Mouse (Mus musculus) liver, embryonic 11.5 days (tissue): ENCODE data around the gene Polr3k. TPM values are rescaled to one million over a fixed set of nuclear protein-coding genes. Genes with fewer than 3 reads are reported as not detected.

Experiments
- ATAC-seq: fragments of 200-750 bp; cut with Nextera tagmentation; replicated peaks from 2 replicates; pipeline ENCODE4 v1.8.0; 2017; ENCODE audit warnings: moderate number of reproducible peaks, mild to moderate bottlenecking, moderate TSS enrichment, moderate library complexity; ENCODE audit not compliant: low FRiP score
- DNase-seq: peaks from one replicate; pipeline ENCODE4 v3.0.0-alpha.2; 2017; ENCODE audit warnings: low spot score
- H3K27ac ChIP-seq: fragments of 300-500 bp; sonication (generic); 2 replicates; pipeline ENCODE4 v1.5.1; 2014; ENCODE audit warnings: mild to moderate bottlenecking, low read depth, low read length, control low read depth
- H3K27me3 ChIP-seq: fragments of 300-500 bp; sonication (generic); replicated peaks from 2 replicates; pipeline ENCODE4 v1.6.1; 2014; ENCODE audit warnings: low read length, mixed read lengths; ENCODE audit not compliant: control insufficient read depth, insufficient read depth
- H3K36me3 ChIP-seq: fragments of 300-500 bp; sonication (generic); 2 replicates; pipeline ENCODE4 v1.6.1; 2014; ENCODE audit warnings: mild to moderate bottlenecking, low read length, moderate library complexity, mixed read lengths; ENCODE audit not compliant: control insufficient read depth, insufficient read depth
- H3K4me1 ChIP-seq: fragments of 300-500 bp; sonication (generic); replicated peaks from 2 replicates; pipeline ENCODE4 v1.6.1; 2014; ENCODE audit warnings: low read length, mixed read lengths; ENCODE audit not compliant: control insufficient read depth, insufficient read depth
- H3K4me2 ChIP-seq: fragments of 300-500 bp; sonication (generic); 2 replicates; pipeline ENCODE4 v1.6.1; 2014; ENCODE audit warnings: mild to moderate bottlenecking, control low read depth, moderate library complexity
- H3K4me3 ChIP-seq: fragments of 300-500 bp; sonication (generic); 2 replicates; pipeline ENCODE4 v1.5.1; 2014; ENCODE audit warnings: low read depth, low read length, control low read depth
- H3K9ac ChIP-seq: fragments of 300-500 bp; sonication (generic); 2 replicates; pipeline ENCODE4 v1.6.1; 2014; ENCODE audit warnings: low read depth, low read length, control low read depth
- H3K9me3 ChIP-seq: fragments of 300-500 bp; sonication (generic); 2 replicates; pipeline ENCODE4 v1.6.1; 2016; ENCODE audit warnings: low read length, inconsistent platforms, mixed read lengths; ENCODE audit not compliant: control insufficient read depth
- WGBS: fragments of 180-500 bp; shearing (Covaris S2); extraction: QIAGEN DNeasy Blood & Tissue Kit; methylation state at CpG from one replicate; pipeline ENCODE4 v1.1.7; 2014; 5-methylcytosine and 5-hydroxymethylcytosine counted together
- polyA plus RNA-seq: library from polyadenylated mRNA; unstranded; fragments of >200 nt; fragmentation: Nextera tagmentation; extraction: Ambion mirVana; gene quantifications from 2 replicates; pipeline ENCODE4 v1.2.1, GENCODE M21; 2014

Gene Polr3k
- polyA plus RNA-seq = 64.7 and 73.6 TPM in 2 replicates

DNA sequence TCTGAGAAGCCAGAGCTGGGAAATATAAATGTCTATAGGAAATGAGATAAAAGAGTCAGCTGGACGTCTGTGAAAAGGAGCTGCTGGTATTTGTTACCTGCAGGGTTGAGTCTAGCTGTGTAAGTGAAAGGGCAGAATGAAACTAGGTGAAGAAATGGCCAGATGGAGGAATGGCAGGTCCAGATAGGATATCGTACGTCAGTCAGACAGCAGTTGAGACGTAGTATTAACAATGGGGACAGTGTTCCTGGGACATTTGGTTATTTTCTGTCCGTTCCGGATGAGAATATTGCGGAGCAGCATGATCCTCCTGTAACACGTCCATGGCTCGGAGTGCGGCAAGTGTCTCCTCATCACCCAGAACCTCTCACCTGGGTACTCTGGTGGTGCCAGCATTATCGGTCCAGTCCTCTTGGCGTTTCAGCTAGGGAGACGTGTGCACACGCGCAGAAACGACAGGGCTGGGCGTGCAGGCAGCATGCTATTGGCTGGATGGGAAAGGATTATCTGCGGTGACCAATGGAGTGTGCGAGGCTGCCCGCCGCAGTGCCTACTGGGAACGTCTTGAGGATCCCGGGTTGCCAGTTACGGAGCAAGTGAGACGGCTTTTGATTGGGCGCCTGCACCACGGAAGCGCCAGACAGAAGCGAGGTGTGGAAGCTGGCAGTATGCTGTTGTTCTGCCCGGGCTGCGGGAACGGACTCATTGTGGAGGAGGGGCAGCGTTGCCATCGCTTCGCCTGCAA is at the start of gene Polr3k:
TSS of gene Polr3k (plus strand) at position 547 of the 745 bp plus-strand sequence.
- H3K9ac ChIP-seq = peak within 1 kb of the TSS; percentile 86
- DNase-seq = peak; percentile 85
- peak; percentile 100 for ATAC-seq

DNA sequence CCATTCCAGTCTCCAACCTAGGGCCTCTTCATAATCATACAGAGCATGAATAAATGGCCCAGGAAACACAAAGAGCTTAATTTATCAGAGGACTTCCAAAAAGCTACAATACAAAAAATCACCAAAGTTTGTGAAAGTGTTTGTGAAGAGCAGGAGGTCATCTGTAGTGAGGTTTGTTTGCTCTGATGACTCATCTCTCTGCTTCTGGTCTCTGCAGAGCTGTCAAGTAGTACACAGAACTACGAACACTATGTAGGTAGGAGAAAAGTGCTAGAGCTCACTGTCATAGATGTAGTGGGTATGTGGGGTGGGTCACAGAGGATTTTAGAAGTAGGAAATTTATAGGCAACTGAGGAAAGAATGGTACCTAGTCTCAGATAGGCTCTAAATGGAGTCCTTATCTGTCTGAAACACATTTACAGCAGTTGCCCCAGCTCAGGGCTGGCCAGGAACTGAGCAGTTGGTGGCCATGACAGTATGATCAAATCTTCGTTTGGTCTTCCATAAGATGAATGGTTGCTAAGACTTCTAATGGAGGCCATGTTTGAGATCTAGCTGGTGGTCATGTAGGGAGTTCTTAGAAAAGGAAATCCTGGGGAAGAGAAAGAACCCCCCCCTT is 35.0 kb upstream of the Polr3k start:
- Histone ChIP-seq H3K4me3 (no peak overlapping the region), H3K4me2 (no peak overlapping the region), H3K36me3 (no peaks in the 10 kb centered on the region), H3K27me3 (no peaks in the 10 kb centered on the region; the same call in 1 of the 2 replicates), H3K9me3 (no peaks in the 10 kb centered on the region), H3K9ac (no peak overlapping the region), H3K4me1 (no peaks in the 10 kb centered on the region; the same call in 1 of the 2 replicates), H3K27ac (no peak overlapping the region)
- WGBS = 50% methylated on average over 2 of the region's 2 CpGs
- no peak for DNase-seq
- peak; percentile 83 for ATAC-seq

More for the DNA sequence above, at the start of gene Polr3k:
- WGBS = under 1% methylated on average over 35 of the region's 35 CpGs
- H3K4me3 ChIP-seq = peak within 1 kb of the TSS; percentile 86
- peaks cover 2% of the 10 kb centered on the region; the same call in 1 of the 2 replicates for H3K36me3 ChIP-seq
- peak within 1 kb of the TSS; percentile 85 for H3K4me2 ChIP-seq
- H3K27me3 ChIP-seq = no peaks in the 10 kb centered on the region
- H3K27ac ChIP-seq = peak within 1 kb of the TSS; percentile 66; the same call in 1 of the 2 replicates
- H3K4me1 ChIP-seq = peaks cover 12% of the 10 kb centered on the region
- no peaks in the 10 kb centered on the region for H3K9me3 ChIP-seq

DNA sequence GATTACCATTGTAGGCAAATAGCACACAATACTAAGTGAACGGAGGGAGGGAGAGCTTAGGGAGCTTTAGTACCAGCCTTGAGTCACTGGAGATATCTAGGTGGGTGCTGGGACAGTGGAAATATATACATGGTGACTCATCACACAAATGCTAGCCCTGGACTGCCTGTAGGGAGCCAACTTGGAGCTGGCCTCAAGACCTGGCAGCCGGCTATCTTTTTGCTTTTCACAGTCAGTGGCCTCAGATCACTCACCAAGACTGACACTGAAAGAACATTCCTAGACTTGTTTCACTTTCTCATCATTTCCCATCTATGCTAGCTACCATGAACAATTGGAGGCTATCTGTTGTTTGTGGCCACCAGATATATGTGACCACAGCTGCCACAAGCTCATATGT is 31.4 kb upstream of the Polr3k start:
- Histone ChIP-seq H3K9ac (no peak overlapping the region), H3K27me3 (no peaks in the 10 kb centered on the region; the same call in 1 of the 2 replicates), H3K36me3 (no peaks in the 10 kb centered on the region), H3K27ac (no peak overlapping the region), H3K9me3 (no peaks in the 10 kb centered on the region), H3K4me3 (no peak overlapping the region), H3K4me2 (no peak overlapping the region), H3K4me1 (no peaks in the 10 kb centered on the region; the same call in 1 of the 2 replicates)
- DNase-seq = no peak
- no peak for ATAC-seq
- WGBS = 82% methylated on average over 2 of the region's 2 CpGs

DNA sequence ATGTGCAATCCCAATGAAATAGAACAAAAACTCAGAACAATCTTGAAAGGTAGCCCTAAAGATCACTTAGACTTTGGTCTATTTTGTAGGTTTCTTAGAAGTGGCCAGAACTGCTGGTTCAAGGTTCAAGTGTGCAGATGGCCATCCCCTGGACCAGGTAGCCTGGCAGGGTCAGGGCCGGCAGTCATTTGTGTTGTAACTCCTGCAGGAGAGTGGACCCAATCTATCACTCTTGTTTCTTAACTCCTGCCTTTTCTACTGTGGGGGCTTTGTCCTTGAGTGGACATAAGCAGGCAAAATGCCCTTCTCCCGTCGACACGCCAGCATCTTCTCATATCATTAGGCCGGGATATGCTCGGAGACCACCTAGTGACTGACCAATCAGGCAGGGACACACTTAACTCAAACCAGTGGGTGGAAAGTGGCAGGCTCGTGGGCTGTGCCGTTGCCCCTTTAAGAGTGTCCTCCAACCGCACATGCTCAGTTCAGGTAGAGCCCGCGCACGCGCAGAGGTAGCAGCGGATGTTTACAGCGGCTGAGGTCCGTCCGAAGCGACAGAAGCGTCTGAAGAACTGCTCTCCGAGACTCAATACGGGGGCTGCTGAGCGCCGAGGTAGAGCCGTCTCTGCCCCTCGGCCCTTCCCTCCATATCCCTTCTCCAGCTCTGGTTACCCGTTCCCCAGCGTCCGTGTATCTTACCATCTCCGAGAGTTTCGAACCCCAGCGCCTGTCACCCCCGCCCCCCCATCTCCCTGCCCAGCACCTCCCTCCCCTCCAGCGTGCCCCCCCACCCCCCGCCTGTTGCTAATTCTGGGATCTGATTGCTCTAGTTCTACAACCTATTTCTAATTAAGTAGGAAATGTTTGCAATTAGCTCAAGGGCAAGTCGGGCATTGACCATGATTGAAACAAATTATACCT is 26.5 kb upstream of the Polr3k start, which contains the start of gene Pcmtd2:
TSS of gene Pcmtd2 (plus strand) at position 483 of the 921 bp plus-strand sequence.
- peak; percentile 88 for DNase-seq
- Histone ChIP-seq H3K4me3 (peak within 1 kb of the TSS; percentile 77), H3K4me2 (peak within 1 kb of the TSS; percentile 77), H3K9me3 (no peaks in the 10 kb centered on the region), H3K9ac (peak within 1 kb of the TSS; percentile 72), H3K36me3 (no peaks in the 10 kb centered on the region), H3K27ac (peak within 1 kb of the TSS; percentile 50), H3K27me3 (no peaks in the 10 kb centered on the region), H3K4me1 (no peaks in the 10 kb centered on the region; the same call in 1 of the 2 replicates)
- peak; percentile 97 for ATAC-seq
- WGBS = under 1% methylated on average over 34 of the region's 35 CpGs

DNA sequence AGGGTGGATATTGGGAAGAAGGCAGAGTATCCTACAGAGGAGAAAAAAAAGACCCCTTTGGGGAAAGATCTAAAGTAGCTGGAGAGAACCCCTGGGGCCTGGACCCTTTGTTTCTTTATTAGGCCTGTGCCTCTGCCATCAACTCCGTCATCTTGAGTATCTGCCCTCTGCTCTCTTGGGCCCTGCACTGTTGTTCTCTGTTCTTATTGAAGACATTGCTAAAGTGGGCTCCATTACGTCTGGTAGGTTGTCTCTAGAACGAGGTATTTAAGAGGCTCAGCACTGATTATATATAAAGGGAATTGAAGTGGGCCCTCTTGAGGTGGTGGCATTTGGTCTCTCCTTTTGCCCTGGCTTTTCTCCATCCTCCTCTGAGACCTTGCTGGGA is 25.9 kb upstream of the Polr3k start:
- Histone ChIP-seq H3K9ac (peak overlapping the region; percentile 72), H3K9me3 (no peaks in the 10 kb centered on the region), H3K36me3 (no peaks in the 10 kb centered on the region), H3K4me1 (no peaks in the 10 kb centered on the region; the same call in 1 of the 2 replicates), H3K27me3 (no peaks in the 10 kb centered on the region), H3K27ac (no peak overlapping the region), H3K4me3 (peak overlapping the region; percentile 77), H3K4me2 (peak overlapping the region; percentile 77)
- WGBS = 11% methylated on average over 3 of the region's 3 CpGs
- DNase-seq = no peak
- ATAC-seq = no peak

DNA sequence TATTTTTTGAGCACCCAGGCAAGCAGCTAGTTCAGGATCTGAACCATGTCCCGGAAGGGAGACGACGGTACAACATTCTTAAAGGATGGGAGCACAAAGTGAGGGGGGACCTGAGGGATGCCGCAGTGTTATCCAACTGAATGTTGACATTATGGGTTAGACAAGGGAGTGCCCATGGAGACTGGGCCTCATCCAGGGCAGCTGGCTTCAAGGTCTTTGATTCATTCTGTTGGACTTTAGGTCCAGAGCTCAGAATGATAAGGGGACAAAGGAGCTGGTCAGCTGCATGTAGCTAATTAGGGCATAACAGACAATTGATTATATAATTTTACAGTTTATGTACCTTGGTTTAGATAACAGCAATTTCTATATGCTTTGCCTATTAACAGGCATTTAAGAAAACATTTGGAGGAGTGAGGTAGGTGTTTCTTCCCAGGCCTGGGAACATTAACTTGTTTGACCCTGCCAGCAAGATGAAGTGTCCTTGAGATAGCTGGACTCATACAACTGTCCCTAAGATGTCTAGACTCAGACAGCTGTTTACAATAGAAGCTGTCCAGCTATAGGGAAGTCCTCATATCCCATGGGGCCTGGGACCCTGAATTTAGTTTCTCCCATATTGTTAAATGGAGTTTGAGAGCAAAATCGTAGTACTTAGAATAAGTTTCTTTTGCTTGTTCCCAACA is 18.3 kb upstream of the Polr3k start:
- peaks cover 1% of the 10 kb centered on the region; the same call in 1 of the 2 replicates for H3K36me3 ChIP-seq
- no peaks in the 10 kb centered on the region for H3K4me1 ChIP-seq
- ATAC-seq (no peak), DNase-seq (no peak)
- H3K9ac ChIP-seq = no peak overlapping the region
- 76% methylated on average over 5 of the region's 5 CpGs for WGBS
- no peak overlapping the region for H3K27ac ChIP-seq
- H3K4me2 ChIP-seq = no peak overlapping the region
- H3K27me3 ChIP-seq = no peaks in the 10 kb centered on the region
- H3K9me3 ChIP-seq = no peaks in the 10 kb centered on the region
- no peak overlapping the region for H3K4me3 ChIP-seq

DNA sequence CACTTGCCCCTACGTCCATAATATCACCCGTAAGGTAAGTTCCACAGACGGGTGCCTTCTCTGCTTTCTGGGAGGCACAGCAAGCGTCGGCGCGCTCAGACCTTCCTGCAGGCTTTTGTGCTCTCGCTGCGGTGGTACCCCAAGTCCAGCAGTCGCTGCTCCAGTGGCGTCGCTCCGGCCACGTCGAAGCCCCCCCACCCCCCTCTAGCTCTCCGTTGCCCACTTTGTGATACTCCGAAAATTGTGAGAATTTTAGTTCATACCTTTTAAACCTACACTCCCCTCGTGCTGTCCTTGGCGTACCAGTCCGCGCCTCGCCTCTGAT is 361 bp downstream of the Polr3k start:
- peaks cover 12% of the 10 kb centered on the region for H3K4me1 ChIP-seq
- peak overlapping the region; percentile 85 for H3K4me2 ChIP-seq
- DNase-seq = no peak
- peak overlapping the region; percentile 86 for H3K4me3 ChIP-seq
- H3K9ac ChIP-seq = peak overlapping the region; percentile 86
- under 1% methylated on average over 22 of the region's 22 CpGs for WGBS
- no peak; the same call in 1 of the 2 replicates for ATAC-seq
- H3K36me3 ChIP-seq = peaks cover 2% of the 10 kb centered on the region; the same call in 1 of the 2 replicates
- H3K9me3 ChIP-seq = no peaks in the 10 kb centered on the region
- no peaks in the 10 kb centered on the region for H3K27me3 ChIP-seq
- H3K27ac ChIP-seq = peak overlapping the region; percentile 66; the same call in 1 of the 2 replicates

DNA sequence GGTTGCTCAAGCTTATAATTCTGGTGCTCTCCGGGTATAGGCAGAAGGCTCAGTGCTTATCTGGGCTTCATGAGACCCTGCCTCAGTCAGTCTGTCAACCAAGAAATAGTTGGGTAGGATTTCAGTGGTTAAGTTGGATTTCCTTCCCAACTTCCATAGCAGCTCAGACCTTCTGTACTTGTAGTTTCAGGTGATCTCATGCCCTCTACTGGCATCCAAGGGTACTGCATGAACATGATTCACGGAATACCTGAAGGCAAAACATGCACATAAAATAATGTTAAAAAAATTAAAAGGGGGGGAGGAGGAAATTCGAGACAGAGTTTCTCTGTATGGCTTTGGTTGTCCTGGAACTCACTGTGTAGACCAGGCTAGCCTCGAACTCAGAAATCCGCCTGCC is 2.8 kb downstream of the Polr3k start:
- no peak overlapping the region for H3K4me3 ChIP-seq
- no peak for ATAC-seq
- H3K4me1 ChIP-seq = peaks cover 12% of the 10 kb centered on the region
- H3K9me3 ChIP-seq = no peaks in the 10 kb centered on the region
- no peak for DNase-seq
- H3K27ac ChIP-seq = no peak overlapping the region
- no peak overlapping the region for H3K4me2 ChIP-seq
- WGBS = 55% methylated on average over 5 of the region's 5 CpGs
- no peak overlapping the region for H3K9ac ChIP-seq
- H3K27me3 ChIP-seq = no peaks in the 10 kb centered on the region
- H3K36me3 ChIP-seq = peaks cover 5% of the 10 kb centered on the region; the same call in 1 of the 2 replicates
